Mouse (Mus musculus): Measurements from ENCODE around the gene Pou5f2. TPM values are rescaled to one million over a fixed set of nuclear protein-coding genes. Genes with fewer than 3 reads are reported as not detected.

Pou5f2 gene
- total RNA-seq (2021) = under 1 TPM; 0.23 to 0.39 TPM
- long read RNA-seq, experiment 1 = 0 reads
- long read RNA-seq, experiment 2 = 0 reads

- TF ChIP-seq CTCF (IDR thresholded peaks at IDR 0.05) = peak; percentile 18; the same call in 1 of the 2 replicates
- DNase-seq = no peak
Observed at GRCm38 (mm10) chr13:78024683-78025294, at the start of gene Pou5f2. Gene Pou5f2, plus strand, starts transcription at chr13:78024902.

GRCm38 (mm10) chr13:77976248-77976647, 48.5 kb upstream of the Pou5f2 start:
- DNase-seq = no peak
- Histone ChIP-seq H3K4me3 (no peak overlapping the region), H3K27ac (no peak overlapping the region)
- TF ChIP-seq CTCF (IDR thresholded peaks at IDR 0.05) = no peak
- intact Hi-C loops (cut with DNase I) = no loop called here

More at GRCm38 (mm10) chr13:78024683-78025294, at the start of gene Pou5f2:
- H3K27ac ChIP-seq = no peak within 1 kb of the TSS
- no peak within 1 kb of the TSS for H3K4me3 ChIP-seq
- intact Hi-C loops (cut with DNase I) = no loop called here

DNA sequence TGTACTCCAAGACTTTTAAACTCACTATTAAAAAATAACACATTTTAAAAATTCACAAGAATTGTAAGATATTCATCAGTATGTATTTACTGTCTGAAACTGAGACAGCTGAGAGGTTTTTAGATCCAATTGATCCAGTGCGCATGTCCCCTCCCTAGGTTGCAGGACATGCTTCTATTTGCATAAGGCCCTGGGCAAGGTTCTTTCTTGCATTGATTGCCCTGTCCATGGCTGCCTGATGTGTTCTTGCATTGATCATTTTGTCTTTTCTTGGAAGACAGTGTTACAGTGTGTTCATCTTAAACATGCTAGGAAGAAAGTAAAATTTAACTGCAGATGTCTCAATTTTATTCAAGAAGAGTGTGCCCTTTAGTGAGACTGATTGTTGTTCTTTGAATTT, 47.6 kb upstream of the Pou5f2 start:
- H3K4me3 ChIP-seq = no peak overlapping the region
- no peak for TF ChIP-seq CTCF (IDR thresholded peaks at IDR 0.05)
- DNase-seq = no peak
- no peak overlapping the region for H3K27ac ChIP-seq
- intact Hi-C loops (cut with DNase I) = no loop called here

GRCm38 (mm10) chr13:77982105-77982851, 42.4 kb upstream of the Pou5f2 start:
- Histone ChIP-seq H3K4me3 (no peak overlapping the region), H3K27ac (no peak overlapping the region)
- DNase-seq = no peak
- intact Hi-C loops (cut with DNase I) = loop anchor here (2.0 to 5.0 kb wide), 2 partner anchors 205 to 219 kb away; no protein-coding TSS in a partner anchor
- TF ChIP-seq CTCF (IDR thresholded peaks at IDR 0.05) = peak; percentile 73

GRCm38 (mm10) chr13:77982852-77983202, 41.9 kb upstream of the Pou5f2 start:
- TF ChIP-seq CTCF (IDR thresholded peaks at IDR 0.05) = no peak
- no peak overlapping the region for H3K27ac ChIP-seq
- H3K4me3 ChIP-seq = no peak overlapping the region
- intact Hi-C loops (cut with DNase I) = loop anchor here (2.0 to 5.0 kb wide), 2 partner anchors 204 to 218 kb away; no protein-coding TSS in a partner anchor
- no peak for DNase-seq

- H3K27ac ChIP-seq = no peak overlapping the region
- intact Hi-C loops (cut with DNase I) = no loop called here
- DNase-seq = no peak
- no peak for TF ChIP-seq CTCF (IDR thresholded peaks at IDR 0.05)
- H3K4me3 ChIP-seq = no peak overlapping the region
Observed at GRCm38 (mm10) chr13:77991189-77991886, 33.4 kb upstream of the Pou5f2 start.

DNA sequence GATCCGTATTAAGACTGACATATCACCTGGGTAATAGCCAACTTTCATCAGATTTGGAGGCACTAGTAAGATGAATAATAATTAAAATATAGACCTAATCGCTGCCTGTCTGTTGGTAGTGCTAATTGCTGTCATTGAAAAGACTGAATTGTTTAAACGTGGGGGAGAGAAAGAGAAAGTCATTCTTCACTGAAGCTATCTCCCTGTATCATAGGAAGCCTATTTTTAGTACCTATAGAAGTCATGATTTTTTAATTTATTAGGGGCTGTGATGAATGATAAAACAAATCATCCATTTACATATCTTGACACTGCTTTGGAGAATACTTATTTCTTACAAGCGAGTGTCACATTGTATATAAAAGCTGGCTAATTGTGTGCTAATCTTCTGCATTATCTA, 20.1 kb upstream of the Pou5f2 start:
- no peak overlapping the region for H3K27ac ChIP-seq
- no peak overlapping the region for H3K4me3 ChIP-seq
- no peak for DNase-seq
- intact Hi-C loops (cut with DNase I) = no loop called here
- no peak for TF ChIP-seq CTCF (IDR thresholded peaks at IDR 0.05)

GRCm38 (mm10) chr13:78005344-78005743, 19.4 kb upstream of the Pou5f2 start:
- no peak for TF ChIP-seq CTCF (IDR thresholded peaks at IDR 0.05)
- Histone ChIP-seq H3K4me3 (no peak overlapping the region), H3K27ac (no peak overlapping the region)
- DNase-seq = no peak
- intact Hi-C loops (cut with DNase I) = no loop called here

GRCm38 (mm10) chr13:78010176-78010575, 14.5 kb upstream of the Pou5f2 start:
- intact Hi-C loops (cut with DNase I) = no loop called here
- Histone ChIP-seq H3K4me3 (no peak overlapping the region), H3K27ac (no peak overlapping the region)
- no peak for DNase-seq
- no peak for TF ChIP-seq CTCF (IDR thresholded peaks at IDR 0.05)

GRCm38 (mm10) chr13:78032821-78033220, 8.1 kb downstream of the Pou5f2 start:
- TF ChIP-seq CTCF (IDR thresholded peaks at IDR 0.05) = no peak
- DNase-seq = no peak
- Histone ChIP-seq H3K4me3 (no peak overlapping the region), H3K27ac (no peak overlapping the region)
- intact Hi-C loops (cut with DNase I) = no loop called here

DNA sequence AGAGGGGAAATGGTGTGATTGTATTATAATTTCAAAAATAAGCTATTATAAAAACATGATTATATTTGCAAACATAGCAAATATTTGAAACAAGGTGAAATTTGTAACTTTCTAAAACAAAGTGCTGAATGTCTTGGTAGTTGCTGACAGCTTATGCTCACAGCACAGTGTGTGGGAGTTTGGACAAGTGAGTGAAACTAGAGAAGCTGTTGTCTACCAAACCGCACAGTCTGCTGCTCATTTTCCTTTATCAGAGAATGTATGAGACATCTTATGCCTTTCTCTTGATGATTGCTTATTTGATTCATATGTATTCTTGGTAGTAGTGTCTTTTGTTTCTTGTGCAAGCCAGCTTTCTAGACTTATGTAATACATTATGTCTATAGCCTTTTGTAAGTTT, 12.5 kb downstream of the Pou5f2 start:
- intact Hi-C loops (cut with DNase I) = no loop called here
- DNase-seq = no peak

DNA sequence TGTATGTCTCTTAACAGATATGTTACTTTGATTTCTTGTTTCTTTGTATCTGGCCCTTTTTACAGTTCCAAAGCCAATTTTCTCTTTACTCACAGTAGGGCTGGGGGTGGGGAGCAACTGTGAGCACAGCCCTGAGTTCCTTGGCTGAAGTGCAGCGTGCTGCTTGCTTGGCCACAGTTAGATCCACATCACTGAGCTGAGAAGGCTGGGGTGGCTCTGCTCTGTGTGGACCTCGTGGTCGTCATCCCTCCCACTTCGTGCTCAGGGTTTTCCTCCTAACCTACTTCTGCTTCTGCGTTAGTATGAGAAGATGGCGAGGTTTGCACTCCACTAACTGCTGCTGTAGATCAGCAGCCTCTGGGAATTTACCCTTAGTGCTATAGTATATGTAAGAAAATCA, 18.5 kb downstream of the Pou5f2 start:
- no peak overlapping the region for H3K27ac ChIP-seq
- no peak for DNase-seq
- H3K4me3 ChIP-seq = no peak overlapping the region
- TF ChIP-seq CTCF (IDR thresholded peaks at IDR 0.05) = no peak
- intact Hi-C loops (cut with DNase I) = no loop called here

More for the DNA sequence above, 12.5 kb downstream of the Pou5f2 start:
- no peak for TF ChIP-seq CTCF (IDR thresholded peaks at IDR 0.05)
- no peak overlapping the region for H3K27ac ChIP-seq
- no peak overlapping the region for H3K4me3 ChIP-seq

- no peak for DNase-seq
- no peak for TF ChIP-seq CTCF (IDR thresholded peaks at IDR 0.05)
- H3K27ac ChIP-seq = no peak overlapping the region
- no peak overlapping the region for H3K4me3 ChIP-seq
- intact Hi-C loops (cut with DNase I) = no loop called here
Observed at GRCm38 (mm10) chr13:78045116-78045515, 20.4 kb downstream of the Pou5f2 start.

Other genes starting within 250 kb of the Pou5f2 start
- under 1 TPM; 0.41 to 0.56 TPM for gene Nr2f1, start 174.9 kb downstream of the Pou5f2 start, total RNA-seq (2021)

All from gastrocnemius, adult 2 months (tissue).